Mouse (Mus musculus) MEL (cell line): ENCODE measurements at regions not wholly inside any gene's neighbourhood (a gene's known extent, or its start where the extent isn't known, plus 50 kb on each side); places are given as distances from the start of the nearest gene placed in this dataset.

Experiments used
- DNase-seq: peaks from one replicate; pipeline ENCODE4 v3.0.0; 2011; ENCODE audit warnings: low read depth, low spot score
- H3K27ac ChIP-seq: 2 replicates; pipeline ENCODE4 v1.5.1; 2012; ENCODE audit warnings: low read depth, mild to moderate bottlenecking, control low read depth, low read length, moderate library complexity; ENCODE audit not compliant: control insufficient read depth
- H3K27me3 ChIP-seq, 2 experiments: fragments of 150-350 bp in 1 of 2; sonication (generic) in 1 of 2; 2 replicates each; pipeline ENCODE4 v1.6.1; 2012; ENCODE audit warnings: low read length in 2 of 2, mild to moderate bottlenecking in 2 of 2, improper control_type of control experiment in 1 of 2, moderate library complexity in 1 of 2; ENCODE audit not compliant: insufficient read depth in 2 of 2, control insufficient read depth in 1 of 2
- H3K36me3 ChIP-seq, 2 experiments: 2 replicates each; pipeline ENCODE4 v1.6.1; 2012 to 2014; ENCODE audit warnings: low read length in 2 of 2, improper control_type of control experiment in 1 of 2, inconsistent platforms in 1 of 2, mild to moderate bottlenecking in 1 of 2; ENCODE audit not compliant: insufficient read depth in 2 of 2, control insufficient read depth in 1 of 2
- H3K4me1 ChIP-seq, 2 experiments: fragments of 150-350 bp in 1 of 2; sonication (generic) in 1 of 2; 2 replicates each; pipeline ENCODE4 v1.6.1; 2012; ENCODE audit warnings: low read length in 2 of 2, improper control_type of control experiment in 1 of 2, mild to moderate bottlenecking in 1 of 2; ENCODE audit not compliant: insufficient read depth in 2 of 2, control insufficient read depth in 1 of 2
- H3K4me3 ChIP-seq, 2 experiments: fragments of 150-350 bp in 1 of 2; sonication (generic) in 1 of 2; 2 replicates each; pipeline ENCODE4 v1.5.1; 2012; ENCODE audit warnings: low read depth in 2 of 2, low read length in 2 of 2, mild to moderate bottlenecking in 2 of 2, moderate library complexity in 2 of 2, control low read depth in 1 of 2, improper control_type of control experiment in 1 of 2; ENCODE audit not compliant: control insufficient read depth in 1 of 2, insufficient read depth in 1 of 2
- H3K79me2 ChIP-seq: 2 replicates; pipeline ENCODE4 v1.6.1; 2012; ENCODE audit warnings: mild to moderate bottlenecking, low read length, moderate library complexity; ENCODE audit not compliant: control insufficient read depth, poor library complexity, insufficient read depth
- H3K9ac ChIP-seq: 2 replicates; pipeline ENCODE4 v1.6.1; 2012; ENCODE audit warnings: low read depth, mild to moderate bottlenecking, control low read depth, low read length, moderate library complexity; ENCODE audit not compliant: control insufficient read depth, poor library complexity, severe bottlenecking
- H3K9me3 ChIP-seq: fragments of 150-350 bp; sonication (generic); replicated peaks from 2 replicates; pipeline ENCODE4 v1.6.1; 2012; ENCODE audit warnings: mild to moderate bottlenecking, low read length, improper control_type of control experiment, moderate library complexity; ENCODE audit not compliant: insufficient read depth
- BHLHE40 ChIP-seq: IDR thresholded peaks from 2 replicates; pipeline ENCODE4 v1.6.1; 2012; ENCODE audit warnings: low read depth, mild to moderate bottlenecking, inconsistent platforms, low read length, improper control_type of control experiment, borderline replicate concordance
- CHD1 ChIP-seq: IDR thresholded peaks from 2 replicates; pipeline ENCODE4 v1.6.1; 2012; ENCODE audit warnings: low read depth, mild to moderate bottlenecking, inconsistent platforms, low read length, improper control_type of control experiment
- EP300 ChIP-seq, 2 experiments: IDR thresholded peaks; 2 replicates each; pipeline ENCODE4 v1.6.1; 2011; ENCODE audit warnings: improper control_type of control experiment in 2 of 2, low read length in 2 of 2, low read depth in 1 of 2, mild to moderate bottlenecking in 1 of 2
- GABPA ChIP-seq: IDR thresholded peaks from 2 replicates; pipeline ENCODE4 v1.6.1; 2012; ENCODE audit warnings: low read depth, mild to moderate bottlenecking, inconsistent platforms, low read length, improper control_type of control experiment, moderate library complexity
- HCFC1 ChIP-seq: IDR thresholded peaks from 2 replicates; pipeline ENCODE4 v1.6.1; 2012; ENCODE audit warnings: low read depth, mild to moderate bottlenecking, inconsistent platforms, low read length, improper control_type of control experiment, moderate library complexity
- MAFK ChIP-seq: IDR thresholded peaks from 2 replicates; pipeline ENCODE4 v1.6.1; 2011; ENCODE audit warnings: low read depth, mild to moderate bottlenecking, low read length, improper control_type of control experiment, borderline replicate concordance
- MAX ChIP-seq: IDR thresholded peaks from 2 replicates; pipeline ENCODE4 v1.6.1; 2011; ENCODE audit warnings: low read length, improper control_type of control experiment
- MAZ ChIP-seq: IDR thresholded peaks from 2 replicates; pipeline ENCODE4 v1.6.1; 2012; ENCODE audit warnings: low read depth, mild to moderate bottlenecking, inconsistent platforms, low read length, improper control_type of control experiment
- MXI1 ChIP-seq: IDR thresholded peaks from 2 replicates; pipeline ENCODE4 v1.6.1; 2011; ENCODE audit warnings: mild to moderate bottlenecking, low read depth, low read length, improper control_type of control experiment
- MYC ChIP-seq: IDR thresholded peaks from 2 replicates; pipeline ENCODE4 v1.6.1; 2011; ENCODE audit warnings: low read depth, mild to moderate bottlenecking, low read length, improper control_type of control experiment, moderate library complexity
- NELFE ChIP-seq: IDR thresholded peaks from 2 replicates; pipeline ENCODE4 v1.6.1; 2011; ENCODE audit warnings: low read depth, low read length, improper control_type of control experiment
- NRF1 ChIP-seq: IDR thresholded peaks from 2 replicates; pipeline ENCODE4 v1.6.1; 2014; ENCODE audit warnings: low read depth, mild to moderate bottlenecking, inconsistent platforms, low read length, improper control_type of control experiment, moderate library complexity; ENCODE audit not compliant: poor library complexity, insufficient read depth, severe bottlenecking
- POLR2A ChIP-seq, 2 experiments: IDR thresholded peaks; 2 replicates each; pipeline ENCODE4 v1.6.1; 2011 to 2012; ENCODE audit warnings: low read length in 2 of 2, mild to moderate bottlenecking in 2 of 2, control low read depth in 1 of 2, improper control_type of control experiment in 1 of 2, low read depth in 1 of 2, moderate library complexity in 1 of 2; ENCODE audit not compliant: control insufficient read depth in 1 of 2, insufficient read depth in 1 of 2, poor library complexity in 1 of 2
- POLR2AphosphoS5 ChIP-seq: IDR thresholded peaks from 2 replicates; pipeline ENCODE4 v1.6.1; 2012; ENCODE audit warnings: low read depth, borderline replicate concordance, mild to moderate bottlenecking, inconsistent platforms, low read length, moderate library complexity, mixed read lengths
- RAD21 ChIP-seq: IDR thresholded peaks from 2 replicates; pipeline ENCODE4 v1.6.1; 2011; ENCODE audit warnings: mild to moderate bottlenecking, low read depth, low read length, improper control_type of control experiment
- TAL1 ChIP-seq: IDR thresholded peaks from 2 replicates; pipeline ENCODE4 v1.6.1; 2012; ENCODE audit warnings: mild to moderate bottlenecking, inconsistent platforms, low read length, moderate library complexity, mixed read lengths
- TBP ChIP-seq: IDR thresholded peaks from 2 replicates; pipeline ENCODE4 v1.8.0; 2011; ENCODE audit warnings: low read depth, low read length, improper control_type of control experiment
- UBTF ChIP-seq: IDR thresholded peaks from 2 replicates; pipeline ENCODE4 v1.6.1; 2012; ENCODE audit warnings: low read depth, mild to moderate bottlenecking, inconsistent platforms, low read length, improper control_type of control experiment, moderate library complexity, borderline replicate concordance; ENCODE audit not compliant: insufficient read depth
- ZMIZ1 ChIP-seq: IDR thresholded peaks from 2 replicates; pipeline ENCODE4 v1.6.1; 2012; ENCODE audit warnings: low read depth, mild to moderate bottlenecking, inconsistent platforms, low read length, improper control_type of control experiment, moderate library complexity

DNA sequence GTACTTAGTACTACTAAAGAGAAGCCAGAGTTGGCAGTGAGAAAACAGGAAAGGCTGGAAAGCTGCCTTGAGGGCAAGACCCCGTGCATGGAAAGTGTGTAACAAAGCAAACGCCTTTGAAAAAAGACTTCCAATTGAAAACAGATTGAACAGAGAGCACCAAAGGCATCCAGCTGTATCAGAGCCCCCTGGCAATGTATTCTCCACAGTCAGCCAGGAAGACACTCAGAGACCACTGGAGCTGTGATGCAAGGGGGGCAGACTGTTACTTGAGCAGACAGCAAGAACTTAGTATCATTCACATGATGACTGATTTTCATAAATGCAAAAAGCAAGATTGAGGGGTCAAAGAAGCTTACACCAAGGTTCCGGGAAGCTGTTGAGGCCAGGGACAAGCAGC lies 146.2 kb upstream of the Hes1 start:
- Histone ChIP-seq H3K9me3 (no peaks in the 10 kb centered on the region), H3K4me1 (no peaks in the 10 kb centered on the region), H3K79me2 (no peaks in the 10 kb centered on the region), H3K9ac (no peak overlapping the region), H3K4me3 (no peak overlapping the region), H3K27me3 (peaks cover 4 to 12% of the 10 kb centered on the region in 2 experiments; a peak in 3 of 4 replicates), H3K36me3 (no peaks in the 10 kb centered on the region), H3K27ac (no peak overlapping the region)
- TF ChIP-seq EP300 (IDR thresholded peaks at IDR 0.05; ENCODE audit: low read depth in 1 of 2, low read length in 2 of 2) = no peak
- TF ChIP-seq BHLHE40 = no peak
- DNase-seq = no peak

DNA sequence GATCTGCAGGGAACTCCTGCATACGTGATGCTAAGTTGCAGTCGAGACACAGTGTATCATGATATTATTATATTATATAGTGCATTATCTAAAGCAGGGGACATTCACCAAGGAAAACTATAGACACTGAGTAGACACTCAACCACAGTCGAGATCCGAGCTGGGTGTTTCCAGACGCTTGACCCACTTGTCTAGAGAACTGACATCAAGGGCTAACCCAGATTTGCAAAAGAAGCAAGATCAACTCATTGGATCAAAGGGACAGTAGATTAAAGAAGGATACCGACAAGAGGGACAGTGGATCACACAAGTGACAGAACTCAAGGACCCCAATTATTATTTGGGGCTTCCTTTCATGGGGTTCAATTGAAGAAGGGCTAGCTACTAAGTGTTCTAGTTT lies 145.8 kb upstream of the Hes1 start:
- H3K9ac ChIP-seq = no peak overlapping the region
- no peak overlapping the region for H3K27ac ChIP-seq
- no peaks in the 10 kb centered on the region for H3K79me2 ChIP-seq
- no peak for DNase-seq
- peaks cover 4 to 12% of the 10 kb centered on the region in 2 experiments; a peak in 3 of 4 replicates for H3K27me3 ChIP-seq
- TF ChIP-seq HCFC1 (no peak), CHD1 (no peak), MAFK (no peak), MXI1 (no peak), RAD21 (no peak), NELFE (no peak), TBP (no peak), NRF1 (no peak), POLR2A (IDR thresholded peaks at IDR 0.05; ENCODE audit: control insufficient read depth in 1 of 2, insufficient read depth in 1 of 2, low read depth in 1 of 2, low read length in 2 of 2, poor library complexity in 1 of 2) (no peak), MAZ (no peak), POLR2AphosphoS5 (no peak), TAL1 (no peak)
- H3K4me1 ChIP-seq = no peaks in the 10 kb centered on the region
- no peaks in the 10 kb centered on the region for H3K36me3 ChIP-seq
- H3K4me3 ChIP-seq = no peak overlapping the region
- no peaks in the 10 kb centered on the region for H3K9me3 ChIP-seq

DNA sequence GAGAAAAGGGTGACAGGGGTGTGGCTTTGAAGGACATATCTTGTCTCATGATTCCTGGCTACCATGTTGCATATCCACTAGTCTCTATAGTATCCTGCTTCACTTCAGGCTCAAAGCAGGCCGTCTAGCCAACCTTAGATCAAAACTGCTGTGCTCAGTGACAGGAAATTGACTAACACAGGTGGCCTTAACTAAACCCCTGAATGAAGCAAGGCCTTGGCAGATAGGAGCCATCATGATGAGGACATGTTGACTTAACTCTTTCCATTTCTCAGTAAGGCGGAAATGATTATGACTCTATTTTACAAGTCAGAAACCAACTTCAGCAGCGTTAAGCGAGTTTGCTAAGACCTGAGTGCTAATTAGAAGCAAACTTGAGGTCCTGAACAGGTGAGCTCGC lies 143.2 kb upstream of the Hes1 start:
- Histone ChIP-seq H3K27ac (no peak overlapping the region), H3K9me3 (no peaks in the 10 kb centered on the region), H3K9ac (no peak overlapping the region), H3K79me2 (no peaks in the 10 kb centered on the region), H3K4me1 (no peaks in the 10 kb centered on the region), H3K36me3 (no peaks in the 10 kb centered on the region), H3K27me3 (peaks cover 2 to 12% of the 10 kb centered on the region in 2 experiments; a peak in 2 of 4 replicates), H3K4me3 (no peak overlapping the region)
- TF ChIP-seq RAD21 (no peak), NRF1 (no peak), GABPA (no peak), ZMIZ1 (no peak), MAX (no peak), TAL1 (no peak), MYC (no peak), UBTF (no peak), CHD1 (no peak), POLR2AphosphoS5 (no peak), BHLHE40 (no peak)
- no peak for DNase-seq
